Mouse (Mus musculus): Measurements from ENCODE around the gene Znfx1.

Gene Znfx1

GRCm38 (mm10) chr2:167062965-167063880 lies at the start of gene Znfx1:
Gene Znfx1 (minus strand): TSS chr2:167063015.
- peak; percentile 97 for DNase-seq

GRCm38 (mm10) chr2:167112259-167112658 lies 49.4 kb upstream of the Znfx1 start:
- DNase-seq: no peak

- no peak for DNase-seq
Observed at GRCm38 (mm10) chr2:167109506-167109905, 46.7 kb upstream of the Znfx1 start.

- no peak for DNase-seq
Observed at GRCm38 (mm10) chr2:167103546-167103945, 40.7 kb upstream of the Znfx1 start.

- DNase-seq: no peak
Observed at GRCm38 (mm10) chr2:167101743-167102441, 39.1 kb upstream of the Znfx1 start.

- DNase-seq: peak; percentile 49
Observed at GRCm38 (mm10) chr2:167094688-167095087, 31.9 kb upstream of the Znfx1 start.

GRCm38 (mm10) chr2:167093171-167093900 lies 30.5 kb upstream of the Znfx1 start:
- DNase-seq: no peak

- no peak for DNase-seq
Observed at GRCm38 (mm10) chr2:167090271-167090670, 27.5 kb upstream of the Znfx1 start.

- no peak for DNase-seq
Observed at GRCm38 (mm10) chr2:167086836-167087235, 24.0 kb upstream of the Znfx1 start.

- no peak for DNase-seq
Observed at GRCm38 (mm10) chr2:167086092-167086491, 23.3 kb upstream of the Znfx1 start.

- DNase-seq: no peak
Observed at GRCm38 (mm10) chr2:167081639-167082038, 18.8 kb upstream of the Znfx1 start.

GRCm38 (mm10) chr2:167081135-167081534 lies 18.3 kb upstream of the Znfx1 start:
- no peak for DNase-seq

- DNase-seq: no peak
Observed at GRCm38 (mm10) chr2:167080387-167080786, 17.6 kb upstream of the Znfx1 start.

GRCm38 (mm10) chr2:167079535-167080257 lies 16.9 kb upstream of the Znfx1 start:
- peak; percentile 89 for DNase-seq

- DNase-seq: no peak
Observed at GRCm38 (mm10) chr2:167078931-167079495, 16.2 kb upstream of the Znfx1 start.

GRCm38 (mm10) chr2:167078486-167078885 lies 15.7 kb upstream of the Znfx1 start:
- DNase-seq: no peak

- DNase-seq: no peak
Observed at GRCm38 (mm10) chr2:167077199-167077962, 14.6 kb upstream of the Znfx1 start.

GRCm38 (mm10) chr2:167076759-167077158 lies 13.9 kb upstream of the Znfx1 start:
- no peak for DNase-seq

GRCm38 (mm10) chr2:167076352-167076751 lies 13.5 kb upstream of the Znfx1 start:
- no peak for DNase-seq

- DNase-seq: no peak
Observed at GRCm38 (mm10) chr2:167074587-167074986, 11.8 kb upstream of the Znfx1 start.
